In genomic region chr12:79588831-79589230, GRCm38 (mm10) we compare ENCODE assay signal across 24 mouse cellular contexts.
DNase-seq lines count a peak whose midpoint lies in the region; ATAC-seq and TF ChIP-seq lines count a peak whose summit lies in the region.
"Had no signal": no experiment of that assay in that cellular context is flagged by ENCODE, and none has a peak within 500 bp of the region (broad histone marks: within the 10 kb centered on the region; RNA-seq: fewer than 3 reads in every experiment).

No protein-coding gene starts in this region.

- H3K4me1 ChIP-seq in lung, embryonic 16.5 days (replicated peaks; ENCODE audit: control insufficient read depth, insufficient read depth, low read length): no peaks in the 10 kb centered on the region; the same call in 1 of the 2 replicates
- H3K4me1 ChIP-seq: forebrain, embryonic 13.5 days; heart, embryonic 10.5 days had no signal

- H3K4me2 ChIP-seq in lung, embryonic 16.5 days (ENCODE audit: low read depth, low read length): no peak overlapping the region
- H3K4me2 ChIP-seq: forebrain, embryonic 13.5 days; heart, embryonic 13.5 days had no signal

- peak overlapping the region; percentile 52 for H3K27ac ChIP-seq in layer of hippocampus, adult 2 months
- H3K27ac ChIP-seq in lung, embryonic 16.5 days (ENCODE audit: low read length): no peak overlapping the region
- H3K27ac ChIP-seq: forebrain, embryonic 10.5 days; forebrain, embryonic 13.5 days; heart, adult 2 months; heart, embryonic 10.5 days; heart, embryonic 13.5 days had no signal

- DNase-seq in layer of hippocampus, adult 2 months (ENCODE audit: low spot score in 2 of 2): no peak
- no peak for DNase-seq in layer of hippocampus, adult 18-20 months (ENCODE audit: low spot score in 2 of 2)
- DNase-seq in lung, postnatal 14 days: peak; percentile 48
- peak; percentile 57 to 67 for DNase-seq in lung, postnatal 4 days
- DNase-seq in ovary, adult 18-20 months (ENCODE audit: low spot score): no peak
- no peak for DNase-seq in adrenal gland, postnatal 25 days
- DNase-seq in thymus, postnatal 14 days: no peak
- DNase-seq: adrenal gland, adult 8-10 months; adrenal gland, postnatal 36 days; cerebellum, adult 18-20 months; cerebellum, adult 9-10 months; cerebellum, postnatal 14 days; gastrocnemius, postnatal 10 days; gastrocnemius, postnatal 36 days; heart, adult 2 months; heart, postnatal 14 days; heart, postnatal 4 days had no signal

- no peak overlapping the region for H3K4me3 ChIP-seq in layer of hippocampus, adult 2 months
- H3K4me3 ChIP-seq in lung, embryonic 16.5 days (ENCODE audit: low read length): no peak overlapping the region
- H3K4me3 ChIP-seq: forebrain, embryonic 10.5 days; forebrain, embryonic 13.5 days; heart, adult 2 months; heart, embryonic 10.5 days; heart, embryonic 13.5 days had no signal

- TF ChIP-seq CTCF in layer of hippocampus, adult 2 months (conservative IDR thresholded peaks at IDR 0.05): no peak

- WGBS in lung, embryonic 16.5 days: 72% methylated on average over 4 of the region's 4 CpGs

- no peaks in the 10 kb centered on the region for H3K36me3 ChIP-seq in lung, embryonic 16.5 days (ENCODE audit: control insufficient read depth, insufficient read depth, low read length)
- H3K36me3 ChIP-seq: forebrain, embryonic 10.5 days; heart, embryonic 10.5 days; heart, embryonic 13.5 days had no signal

- H3K9ac ChIP-seq in lung, embryonic 16.5 days (ENCODE audit: low read length): no peak overlapping the region
- H3K9ac ChIP-seq: forebrain, embryonic 13.5 days; heart, embryonic 13.5 days had no signal

- peak; percentile 31; the same call in 1 of the 2 replicates for ATAC-seq in lung, embryonic 16.5 days (ENCODE audit: low read depth)
- ATAC-seq: activated CD4-positive, CD25-positive, alpha-beta regulatory T cell, adult 4 months; forebrain, embryonic 13.5 days; forebrain, embryonic 16.5 days had no signal

- no peaks in the 10 kb centered on the region for H3K9me3 ChIP-seq in lung, embryonic 16.5 days (ENCODE audit: control insufficient read depth, low read length)
- H3K9me3 ChIP-seq: forebrain, embryonic 10.5 days; forebrain, embryonic 13.5 days; heart, embryonic 10.5 days; heart, embryonic 13.5 days had no signal

- no peaks in the 10 kb centered on the region for H3K27me3 ChIP-seq in lung, embryonic 16.5 days (ENCODE audit: control insufficient read depth, insufficient read depth, low read depth, low read length)
- H3K27me3 ChIP-seq: forebrain, embryonic 13.5 days; heart, embryonic 13.5 days had no signal

Comparison
In these comparisons a context has a peak if more than half of its experiments do, and no peak if none do; other contexts are left out.
1. DNase-seq: peak in lung, postnatal 14 days (single experiment) and lung, postnatal 4 days (2 of 2); none in layer of hippocampus, adult 2 months (0 of 2), layer of hippocampus, adult 18-20 months (0 of 2), ovary, adult 18-20 months (single experiment), adrenal gland, postnatal 25 days (single experiment) and thymus, postnatal 14 days (single experiment).